Mouse (Mus musculus): Measurements from ENCODE around the gene Efnb2. TPM values are rescaled to one million over a fixed set of nuclear protein-coding genes. Genes with fewer than 3 reads are reported as not detected.

Gene Efnb2
- polyA plus RNA-seq, 1 experiment from 2014 or later, result 18.8 TPM

DNA sequence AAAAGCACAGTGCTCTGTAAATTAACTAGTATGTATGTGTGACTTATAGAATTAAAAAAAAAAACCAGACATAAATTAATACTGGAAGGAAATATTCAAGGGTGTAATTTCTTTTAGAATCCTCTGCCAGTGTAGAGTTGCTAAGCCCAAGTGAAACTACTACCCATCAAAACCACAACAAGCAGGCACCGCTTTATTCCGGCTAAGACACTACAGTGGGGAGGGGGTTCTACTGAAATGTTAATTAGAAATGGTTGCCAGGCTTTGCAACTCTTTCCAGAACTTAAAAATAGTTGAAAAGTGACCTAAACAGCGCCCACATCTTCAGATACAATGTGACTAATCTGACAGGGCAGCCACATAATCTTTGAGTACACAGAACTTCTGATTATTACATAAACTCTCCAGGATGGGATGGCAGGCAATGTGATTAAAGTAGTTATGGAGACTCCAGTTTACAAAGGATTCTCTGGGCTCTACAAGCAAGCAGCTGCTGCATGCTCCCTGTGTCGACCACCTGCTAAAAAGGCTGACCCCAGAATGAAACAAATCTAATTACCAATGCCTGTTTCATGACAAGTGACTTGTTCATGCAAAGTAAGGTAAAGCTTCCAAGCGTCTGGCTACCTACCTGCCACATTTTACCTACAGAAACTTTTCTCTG is 3.2 kb downstream of the Efnb2 start:
- ATAC-seq (replicated peaks; ENCODE audit: low FRiP score, low TSS enrichment, low read depth) (no peak), DNase-seq (ENCODE audit: low spot score) (peak; percentile 55)
- H3K9me3 ChIP-seq (ENCODE audit: control insufficient read depth, low read length), result no peaks in the 10 kb centered on the region
- H3K27ac ChIP-seq (ENCODE audit: low read depth), result no peak overlapping the region
- H3K36me3 ChIP-seq (ENCODE audit: control insufficient read depth, insufficient read depth, low read length), result no peaks in the 10 kb centered on the region
- no peaks in the 10 kb centered on the region for H3K27me3 ChIP-seq (replicated peaks; ENCODE audit: control insufficient read depth, insufficient read depth, low read length)
- H3K4me2 ChIP-seq (ENCODE audit: low read length), result peak overlapping the region; percentile 53
- peak overlapping the region; percentile 11 for H3K9ac ChIP-seq (ENCODE audit: low read length)
- H3K4me3 ChIP-seq (ENCODE audit: low read depth, low read length), result peak overlapping the region; percentile 75
- peaks cover 27% of the 10 kb centered on the region for H3K4me1 ChIP-seq (replicated peaks; ENCODE audit: control insufficient read depth, insufficient read depth, low read length)
- 30% methylated on average over 5 of the region's 5 CpGs for WGBS

DNA sequence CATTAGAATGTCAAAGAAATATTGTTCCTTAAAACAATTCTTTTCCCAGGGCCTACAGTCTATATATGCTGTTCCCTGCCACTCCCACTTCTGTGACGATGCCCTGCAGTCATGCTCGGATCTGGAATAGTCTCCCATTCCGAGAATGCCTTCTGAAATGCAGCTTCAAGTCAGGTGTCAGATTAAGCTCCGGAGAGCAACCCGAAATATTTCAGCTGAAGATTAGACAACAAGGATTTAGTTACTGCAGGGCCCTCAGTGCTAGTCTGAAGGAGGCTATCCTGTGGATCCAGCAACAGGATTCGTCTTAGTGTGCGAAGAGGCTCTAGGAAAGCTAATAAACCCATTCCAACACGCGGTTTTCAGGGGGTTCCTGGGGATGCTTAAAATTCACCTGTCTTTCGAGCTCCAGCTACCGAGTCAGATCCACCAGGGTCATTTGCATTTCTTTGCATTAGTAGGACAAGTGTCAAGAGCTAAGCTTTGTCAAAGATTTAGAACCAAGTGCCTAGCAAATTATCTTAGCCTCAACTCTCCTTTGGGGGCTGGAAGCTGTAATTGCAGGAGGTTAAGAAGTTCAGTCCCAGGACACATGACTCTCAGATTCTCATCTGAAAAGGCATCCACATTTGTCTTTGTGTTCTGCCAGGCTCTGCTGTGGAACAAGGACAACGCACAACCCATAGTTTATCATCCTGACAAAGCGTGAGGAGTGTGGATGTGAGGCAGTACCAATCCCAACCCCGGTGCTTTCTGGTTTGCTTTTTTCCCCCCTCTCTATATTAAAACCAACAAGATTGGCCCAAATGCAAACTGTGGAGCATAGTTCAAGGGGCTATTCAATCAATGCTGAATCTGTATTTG is 4.2 kb downstream of the Efnb2 start:
- Histone ChIP-seq H3K4me1 (replicated peaks; ENCODE audit: control insufficient read depth, insufficient read depth, low read length) (peaks cover 31% of the 10 kb centered on the region), H3K9ac (ENCODE audit: low read length) (peak overlapping the region; percentile 11; the same call in 1 of the 2 replicates), H3K4me2 (ENCODE audit: low read length) (peak overlapping the region; percentile 53), H3K36me3 (ENCODE audit: control insufficient read depth, insufficient read depth, low read length) (no peaks in the 10 kb centered on the region), H3K27ac (ENCODE audit: low read depth) (no peak overlapping the region; the same call in 1 of the 2 replicates), H3K27me3 (replicated peaks; ENCODE audit: control insufficient read depth, insufficient read depth, low read length) (no peaks in the 10 kb centered on the region), H3K4me3 (ENCODE audit: low read depth, low read length) (peak overlapping the region; percentile 75), H3K9me3 (ENCODE audit: control insufficient read depth, low read length) (no peaks in the 10 kb centered on the region)
- DNase-seq (ENCODE audit: low spot score), result no peak
- WGBS, result 27% methylated on average over 14 of the region's 14 CpGs
- ATAC-seq (replicated peaks; ENCODE audit: low FRiP score, low TSS enrichment, low read depth), result no peak

DNA sequence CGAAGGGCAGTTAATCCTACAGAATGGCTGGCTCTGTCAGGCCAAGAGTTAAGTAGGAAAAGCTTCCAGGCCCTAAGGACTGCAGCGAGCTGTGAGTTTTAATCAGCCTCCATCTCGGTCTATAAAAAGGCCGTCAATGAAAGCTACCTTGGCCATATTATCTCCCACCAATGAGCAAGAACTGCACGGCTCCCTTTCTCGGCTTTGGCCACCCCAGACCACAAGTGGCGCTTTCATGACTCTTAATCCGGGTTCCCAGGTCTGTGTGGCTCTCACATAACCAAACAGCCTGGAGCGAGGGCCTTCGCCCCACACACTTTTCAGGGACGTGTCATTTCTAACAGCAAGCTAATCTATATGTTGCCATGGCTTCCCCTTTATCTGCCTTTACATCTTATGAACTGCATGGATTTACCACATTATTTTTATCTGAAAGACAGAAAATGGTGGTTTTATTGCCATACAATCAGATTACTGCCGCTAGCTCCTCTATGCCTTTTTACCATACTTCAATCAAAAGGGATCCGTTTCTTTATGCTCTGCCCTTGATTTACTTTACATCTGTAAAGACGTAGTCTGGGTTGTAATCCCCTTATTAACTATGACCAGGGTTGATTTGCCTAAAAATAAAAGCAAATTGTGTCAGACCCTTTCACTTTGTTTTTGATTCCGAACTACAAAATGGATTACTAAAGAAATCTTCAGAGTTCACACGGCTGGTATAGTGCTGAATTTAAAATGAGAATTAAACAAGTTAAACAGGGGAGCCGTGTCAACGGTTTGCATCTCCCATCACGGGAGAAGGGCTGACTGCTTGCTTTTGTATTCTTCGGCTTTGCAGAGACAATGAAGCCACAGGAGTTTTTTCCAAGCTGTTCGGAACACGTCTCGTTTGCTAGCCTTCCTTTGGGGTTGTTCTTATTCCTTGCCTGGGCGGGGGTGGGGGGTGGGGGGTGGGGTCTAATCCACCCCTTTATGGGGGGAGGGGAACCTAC is 5.4 kb downstream of the Efnb2 start:
- peak overlapping the region; percentile 53 for H3K4me2 ChIP-seq (ENCODE audit: low read length)
- no peak for ATAC-seq (replicated peaks; ENCODE audit: low FRiP score, low TSS enrichment, low read depth)
- H3K9me3 ChIP-seq (ENCODE audit: control insufficient read depth, low read length), result no peaks in the 10 kb centered on the region
- DNase-seq (ENCODE audit: low spot score), result no peak
- H3K27ac ChIP-seq (ENCODE audit: low read depth), result no peak overlapping the region
- peaks cover 33% of the 10 kb centered on the region for H3K4me1 ChIP-seq (replicated peaks; ENCODE audit: control insufficient read depth, insufficient read depth, low read length)
- H3K4me3 ChIP-seq (ENCODE audit: low read depth, low read length), result 0 out of 2 replicates have a peak overlapping the region, but pooled peaks have one; percentile 2
- H3K36me3 ChIP-seq (ENCODE audit: control insufficient read depth, insufficient read depth, low read length), result no peaks in the 10 kb centered on the region
- no peaks in the 10 kb centered on the region for H3K27me3 ChIP-seq (replicated peaks; ENCODE audit: control insufficient read depth, insufficient read depth, low read length)
- WGBS, result 47% methylated on average over 24 of the region's 24 CpGs
- no peak overlapping the region for H3K9ac ChIP-seq (ENCODE audit: low read length)

DNA sequence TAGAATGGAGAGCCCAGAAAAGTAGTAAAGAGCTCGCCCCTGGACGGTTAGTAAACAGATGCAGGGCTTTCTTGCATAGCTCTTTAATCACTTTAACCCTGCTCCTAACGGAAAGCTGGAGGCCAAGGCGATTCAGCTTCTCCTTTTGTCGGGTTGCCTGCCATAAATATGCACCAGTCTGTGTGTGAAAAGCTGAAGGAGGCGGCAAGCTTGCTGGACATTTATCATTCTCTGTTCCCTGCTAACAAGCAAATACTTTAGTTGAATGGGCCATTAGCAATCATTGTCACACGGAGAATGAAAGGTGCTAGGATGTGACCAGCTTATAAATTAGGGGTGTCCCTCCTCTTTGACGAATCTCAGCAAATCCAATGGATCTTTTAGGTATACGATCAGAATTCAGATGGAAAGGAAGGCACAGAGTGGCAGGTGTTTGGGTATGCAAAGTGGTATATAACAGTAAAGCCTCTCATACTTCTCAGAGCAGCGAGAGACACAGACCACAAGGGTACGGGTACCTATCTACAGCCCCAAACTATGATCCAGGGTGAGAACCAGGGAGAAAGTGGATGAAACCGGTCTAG is 7.0 kb downstream of the Efnb2 start:
- DNase-seq (ENCODE audit: low spot score), result no peak
- ATAC-seq (replicated peaks; ENCODE audit: low FRiP score, low TSS enrichment, low read depth), result no peak
- 36% methylated on average over 12 of the region's 12 CpGs for WGBS
- Histone ChIP-seq H3K9me3 (ENCODE audit: control insufficient read depth, low read length) (no peaks in the 10 kb centered on the region), H3K27me3 (replicated peaks; ENCODE audit: control insufficient read depth, insufficient read depth, low read length) (no peaks in the 10 kb centered on the region), H3K36me3 (ENCODE audit: control insufficient read depth, insufficient read depth, low read length) (no peaks in the 10 kb centered on the region), H3K4me3 (ENCODE audit: low read depth, low read length) (no peak overlapping the region), H3K4me2 (ENCODE audit: low read length) (peak overlapping the region; percentile 18), H3K9ac (ENCODE audit: low read length) (no peak overlapping the region), H3K27ac (ENCODE audit: low read depth) (no peak overlapping the region), H3K4me1 (replicated peaks; ENCODE audit: control insufficient read depth, insufficient read depth, low read length) (peaks cover 42% of the 10 kb centered on the region)

DNA sequence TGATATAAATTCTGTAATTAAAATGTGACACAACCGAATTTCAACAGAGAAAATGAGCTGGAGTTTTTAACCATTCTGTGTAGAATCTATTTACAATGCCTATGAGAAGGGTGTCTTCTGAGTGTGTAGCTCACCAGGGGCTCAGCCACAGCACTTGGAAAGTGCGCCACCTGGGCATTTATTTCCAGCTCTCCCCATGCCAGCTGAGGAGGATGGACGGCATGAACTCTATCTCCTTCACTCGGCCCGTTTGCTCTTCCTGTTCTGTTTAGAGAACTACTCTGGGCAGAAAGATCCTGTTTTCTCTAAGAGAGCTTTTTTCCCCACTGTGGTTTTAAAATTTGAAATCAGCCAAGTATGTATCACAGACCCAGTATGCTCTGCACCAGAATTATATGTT is 7.7 kb downstream of the Efnb2 start:
- 66% methylated on average over 5 of the region's 5 CpGs for WGBS
- DNase-seq (ENCODE audit: low spot score), result no peak
- H3K4me3 ChIP-seq (ENCODE audit: low read depth, low read length), result no peak overlapping the region
- H3K9me3 ChIP-seq (ENCODE audit: control insufficient read depth, low read length), result no peaks in the 10 kb centered on the region
- H3K4me2 ChIP-seq (ENCODE audit: low read length), result no peak overlapping the region; the same call in 1 of the 2 replicates
- H3K27ac ChIP-seq (ENCODE audit: low read depth), result no peak overlapping the region
- no peaks in the 10 kb centered on the region for H3K36me3 ChIP-seq (ENCODE audit: control insufficient read depth, insufficient read depth, low read length)
- no peaks in the 10 kb centered on the region for H3K27me3 ChIP-seq (replicated peaks; ENCODE audit: control insufficient read depth, insufficient read depth, low read length)
- H3K9ac ChIP-seq (ENCODE audit: low read length), result no peak overlapping the region
- ATAC-seq (replicated peaks; ENCODE audit: low FRiP score, low TSS enrichment, low read depth), result no peak
- H3K4me1 ChIP-seq (replicated peaks; ENCODE audit: control insufficient read depth, insufficient read depth, low read length), result peaks cover 42% of the 10 kb centered on the region

DNA sequence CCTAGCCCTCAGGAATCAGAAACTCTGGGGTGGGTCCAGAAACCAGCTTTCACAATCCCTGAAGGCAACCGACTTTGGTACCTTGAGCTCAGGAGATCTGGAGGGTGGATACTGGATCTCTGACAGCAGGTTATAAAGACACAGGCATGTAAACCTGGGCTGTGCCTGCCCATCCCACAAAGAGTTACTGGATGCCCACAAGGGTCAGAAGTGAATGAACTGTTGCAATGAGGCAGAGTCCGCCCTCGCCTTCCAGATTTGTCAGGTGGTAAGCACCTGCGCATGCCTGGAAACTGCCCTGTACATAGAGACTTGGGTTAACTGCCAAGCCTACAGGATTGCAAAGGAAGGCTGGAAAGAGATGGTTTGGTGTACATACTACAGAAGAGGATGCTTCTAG is 8.7 kb downstream of the Efnb2 start:
- Histone ChIP-seq H3K36me3 (ENCODE audit: control insufficient read depth, insufficient read depth, low read length) (no peaks in the 10 kb centered on the region), H3K4me1 (replicated peaks; ENCODE audit: control insufficient read depth, insufficient read depth, low read length) (peaks cover 43% of the 10 kb centered on the region), H3K4me2 (ENCODE audit: low read length) (no peak overlapping the region), H3K27me3 (replicated peaks; ENCODE audit: control insufficient read depth, insufficient read depth, low read length) (no peaks in the 10 kb centered on the region), H3K9ac (ENCODE audit: low read length) (no peak overlapping the region), H3K4me3 (ENCODE audit: low read depth, low read length) (no peak overlapping the region), H3K27ac (ENCODE audit: low read depth) (no peak overlapping the region), H3K9me3 (ENCODE audit: control insufficient read depth, low read length) (no peaks in the 10 kb centered on the region)
- WGBS, result 74% methylated on average over 4 of the region's 4 CpGs
- no peak for DNase-seq (ENCODE audit: low spot score)
- ATAC-seq (replicated peaks; ENCODE audit: low FRiP score, low TSS enrichment, low read depth), result no peak

DNA sequence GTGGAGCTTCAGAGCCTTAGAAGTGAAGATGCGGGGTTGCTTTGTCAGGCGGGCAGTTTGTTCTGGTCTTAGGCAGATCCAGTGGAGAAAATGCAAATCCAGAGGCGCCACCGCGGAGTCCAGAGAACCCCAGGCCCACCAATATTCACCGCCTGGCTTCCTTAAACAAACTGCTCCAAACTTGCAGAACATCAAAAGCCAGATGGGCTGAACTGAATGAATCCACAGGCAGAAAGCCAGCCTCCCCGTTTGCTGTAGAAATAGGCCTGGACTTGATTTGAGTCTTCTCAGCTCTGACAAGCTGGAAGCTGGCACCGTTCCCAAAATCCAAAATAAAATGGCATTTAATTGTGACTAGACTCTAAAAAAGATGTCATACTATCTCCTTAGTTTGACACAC is 11.1 kb downstream of the Efnb2 start:
- H3K27ac ChIP-seq (ENCODE audit: low read depth), result no peak overlapping the region

DNA sequence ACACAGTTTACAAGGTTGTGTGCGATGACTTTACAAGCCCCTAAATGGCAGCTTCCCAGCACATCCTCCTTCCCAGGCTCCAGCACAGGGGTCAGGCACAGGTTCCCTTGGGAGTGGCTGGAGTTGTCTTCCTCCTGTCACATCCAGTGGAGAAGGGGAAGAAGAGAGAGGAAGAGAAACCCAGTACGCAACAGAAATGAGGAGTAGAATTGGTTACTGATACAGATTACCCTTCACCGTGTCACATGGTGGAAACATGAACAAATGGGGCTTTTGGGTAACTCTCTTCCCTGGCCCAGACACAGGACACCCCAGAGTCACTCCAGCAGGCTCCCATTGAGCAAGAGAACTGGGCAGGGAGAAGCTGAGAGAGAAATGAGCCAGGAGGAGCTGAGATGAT is 11.5 kb downstream of the Efnb2 start:
- 83% methylated on average over 3 of the region's 3 CpGs for WGBS
- DNase-seq (ENCODE audit: low spot score) (no peak), ATAC-seq (replicated peaks; ENCODE audit: low FRiP score, low TSS enrichment, low read depth) (no peak)
- Histone ChIP-seq H3K27ac (ENCODE audit: low read depth) (no peak overlapping the region), H3K4me1 (replicated peaks; ENCODE audit: control insufficient read depth, insufficient read depth, low read length) (peaks cover 28% of the 10 kb centered on the region), H3K9me3 (ENCODE audit: control insufficient read depth, low read length) (no peaks in the 10 kb centered on the region), H3K9ac (ENCODE audit: low read length) (no peak overlapping the region), H3K4me2 (ENCODE audit: low read length) (no peak overlapping the region), H3K27me3 (replicated peaks; ENCODE audit: control insufficient read depth, insufficient read depth, low read length) (no peaks in the 10 kb centered on the region), H3K4me3 (ENCODE audit: low read depth, low read length) (no peak overlapping the region), H3K36me3 (ENCODE audit: control insufficient read depth, insufficient read depth, low read length) (no peaks in the 10 kb centered on the region)

More for the DNA sequence above, 11.1 kb downstream of the Efnb2 start:
- no peak for DNase-seq (ENCODE audit: low spot score)
- Histone ChIP-seq H3K36me3 (ENCODE audit: control insufficient read depth, insufficient read depth, low read length) (no peaks in the 10 kb centered on the region), H3K4me1 (replicated peaks; ENCODE audit: control insufficient read depth, insufficient read depth, low read length) (peaks cover 31% of the 10 kb centered on the region), H3K4me2 (ENCODE audit: low read length) (no peak overlapping the region), H3K27me3 (replicated peaks; ENCODE audit: control insufficient read depth, insufficient read depth, low read length) (no peaks in the 10 kb centered on the region), H3K9ac (ENCODE audit: low read length) (no peak overlapping the region), H3K4me3 (ENCODE audit: low read depth, low read length) (no peak overlapping the region), H3K9me3 (ENCODE audit: control insufficient read depth, low read length) (no peaks in the 10 kb centered on the region)
- 44% methylated on average over 8 of the region's 8 CpGs for WGBS
- ATAC-seq (replicated peaks; ENCODE audit: low FRiP score, low TSS enrichment, low read depth), result no peak

Data from intestine, embryonic 14.5 days (tissue).